Mouse (Mus musculus): ENCODE measurements around the gene Slc26a6. TPM values are rescaled to one million over a fixed set of nuclear protein-coding genes. Genes with fewer than 3 reads are reported as not detected.

The Slc26a6 gene
- polyA plus RNA-seq, 1 experiment from 2014 or later, result 7.8 TPM

- H3K27ac ChIP-seq, result no peak overlapping the region
- no peak overlapping the region for H3K4me3 ChIP-seq
- 57% methylated on average over 17 of the region's 17 CpGs for WGBS
- H3K9me3 ChIP-seq, result no peaks in the 10 kb centered on the region
- peaks cover 6% of the 10 kb centered on the region; the same call in 1 of the 2 replicates for H3K27me3 ChIP-seq
- H3K9ac ChIP-seq, result no peak overlapping the region
- ATAC-seq (ENCODE audit: borderline replicate concordance, extremely low read depth, low FRiP score, low TSS enrichment), result no peak
- no peak overlapping the region for H3K4me2 ChIP-seq
- no peaks in the 10 kb centered on the region for H3K36me3 ChIP-seq
- H3K4me1 ChIP-seq, result peaks cover 3% of the 10 kb centered on the region; the same call in 1 of the 2 replicates
Measured at GRCm38 (mm10) chr9:108848419-108848818, 4.7 kb upstream of the Slc26a6 start.

GRCm38 (mm10) chr9:108853635-108854240 is 655 bp downstream of the Slc26a6 start:
- Histone ChIP-seq H3K4me2 (peak overlapping the region; percentile 86), H3K27me3 (0 out of 2 replicates have a peak, but pooled peaks cover 2% of the 10 kb centered on the region), H3K4me3 (peak overlapping the region; percentile 68), H3K36me3 (no peaks in the 10 kb centered on the region), H3K9ac (peak overlapping the region; percentile 63), H3K4me1 (peaks cover 20% of the 10 kb centered on the region), H3K9me3 (no peaks in the 10 kb centered on the region), H3K27ac (peak overlapping the region; percentile 91)
- peak; percentile 94 for ATAC-seq (ENCODE audit: borderline replicate concordance, extremely low read depth, low FRiP score, low TSS enrichment)
- WGBS, result 3% methylated on average over 25 of the region's 25 CpGs

- no peaks in the 10 kb centered on the region for H3K27me3 ChIP-seq
- peak overlapping the region; percentile 63 for H3K9ac ChIP-seq
- 0% methylated on average over 28 of the region's 28 CpGs for WGBS
- H3K9me3 ChIP-seq, result no peaks in the 10 kb centered on the region
- H3K36me3 ChIP-seq, result no peaks in the 10 kb centered on the region
- peak; percentile 90 for ATAC-seq (ENCODE audit: borderline replicate concordance, extremely low read depth, low FRiP score, low TSS enrichment)
- H3K4me3 ChIP-seq, result peak overlapping the region; percentile 68
- H3K4me1 ChIP-seq, result peaks cover 20% of the 10 kb centered on the region
- H3K4me2 ChIP-seq, result peak overlapping the region; percentile 86
- H3K27ac ChIP-seq, result peak overlapping the region; percentile 91
Measured at GRCm38 (mm10) chr9:108854241-108854696, 1.2 kb downstream of the Slc26a6 start.

GRCm38 (mm10) chr9:108855335-108855734 is 2.3 kb downstream of the Slc26a6 start:
- Histone ChIP-seq H3K9ac (0 out of 2 replicates have a peak overlapping the region, but pooled peaks have one; percentile 63), H3K27me3 (no peaks in the 10 kb centered on the region), H3K4me1 (peaks cover 20% of the 10 kb centered on the region), H3K4me2 (peak overlapping the region; percentile 86), H3K9me3 (no peaks in the 10 kb centered on the region), H3K4me3 (peak overlapping the region; percentile 68; the same call in 1 of the 2 replicates), H3K27ac (peak overlapping the region; percentile 91; the same call in 1 of the 2 replicates), H3K36me3 (no peaks in the 10 kb centered on the region)
- no peak for ATAC-seq (ENCODE audit: borderline replicate concordance, extremely low read depth, low FRiP score, low TSS enrichment)
- WGBS, result 49% methylated on average over 5 of the region's 5 CpGs

GRCm38 (mm10) chr9:108858792-108859527 is 5.9 kb downstream of the Slc26a6 start:
- no peaks in the 10 kb centered on the region for H3K9me3 ChIP-seq
- no peak overlapping the region for H3K4me2 ChIP-seq
- peaks cover 13% of the 10 kb centered on the region for H3K4me1 ChIP-seq
- no peak for ATAC-seq (ENCODE audit: borderline replicate concordance, extremely low read depth, low FRiP score, low TSS enrichment)
- no peak overlapping the region for H3K27ac ChIP-seq
- H3K27me3 ChIP-seq, result no peaks in the 10 kb centered on the region
- WGBS, result 61% methylated on average over 8 of the region's 8 CpGs
- H3K36me3 ChIP-seq, result peaks cover 6% of the 10 kb centered on the region; the same call in 1 of the 2 replicates
- no peak overlapping the region for H3K4me3 ChIP-seq
- no peak overlapping the region for H3K9ac ChIP-seq

GRCm38 (mm10) chr9:108912308-108912707 is 59.2 kb downstream of the Slc26a6 start:
- Histone ChIP-seq H3K4me2 (no peak overlapping the region), H3K27me3 (no peaks in the 10 kb centered on the region), H3K4me3 (no peak overlapping the region), H3K9me3 (no peaks in the 10 kb centered on the region), H3K9ac (no peak overlapping the region), H3K36me3 (no peaks in the 10 kb centered on the region), H3K4me1 (no peaks in the 10 kb centered on the region), H3K27ac (no peak overlapping the region)
- 49% methylated on average over 6 of the region's 6 CpGs for WGBS
- ATAC-seq (ENCODE audit: borderline replicate concordance, extremely low read depth, low FRiP score, low TSS enrichment), result no peak

GRCm38 (mm10) chr9:108913161-108913560 is 60.1 kb downstream of the Slc26a6 start:
- Histone ChIP-seq H3K27ac (no peak overlapping the region), H3K36me3 (no peaks in the 10 kb centered on the region), H3K27me3 (no peaks in the 10 kb centered on the region), H3K4me1 (no peaks in the 10 kb centered on the region), H3K9ac (no peak overlapping the region), H3K4me3 (no peak overlapping the region), H3K4me2 (no peak overlapping the region), H3K9me3 (no peaks in the 10 kb centered on the region)
- 82% methylated on average over 7 of the region's 7 CpGs for WGBS
- ATAC-seq (ENCODE audit: borderline replicate concordance, extremely low read depth, low FRiP score, low TSS enrichment), result no peak

- WGBS, result 56% methylated on average over 10 of the region's 10 CpGs
- Histone ChIP-seq H3K4me3 (no peak overlapping the region), H3K9me3 (no peaks in the 10 kb centered on the region), H3K4me2 (no peak overlapping the region), H3K9ac (no peak overlapping the region), H3K27ac (no peak overlapping the region), H3K36me3 (no peaks in the 10 kb centered on the region), H3K4me1 (no peaks in the 10 kb centered on the region), H3K27me3 (no peaks in the 10 kb centered on the region)
- ATAC-seq (ENCODE audit: borderline replicate concordance, extremely low read depth, low FRiP score, low TSS enrichment), result no peak
Measured at GRCm38 (mm10) chr9:108913621-108914020, 60.5 kb downstream of the Slc26a6 start.

GRCm38 (mm10) chr9:108914491-108914890 is 61.4 kb downstream of the Slc26a6 start, which contains the start of gene Tmem89:
Gene Tmem89 (plus strand): TSS chr9:108914619.
- no peak within 1 kb of the TSS for H3K27ac ChIP-seq
- no peaks in the 10 kb centered on the region for H3K27me3 ChIP-seq
- no peaks in the 10 kb centered on the region for H3K36me3 ChIP-seq
- no peaks in the 10 kb centered on the region for H3K4me1 ChIP-seq
- no peaks in the 10 kb centered on the region for H3K9me3 ChIP-seq
- H3K4me3 ChIP-seq, result no peak within 1 kb of the TSS
- WGBS, result 63% methylated on average over 6 of the region's 6 CpGs
- no peak within 1 kb of the TSS for H3K4me2 ChIP-seq
- H3K9ac ChIP-seq, result no peak within 1 kb of the TSS
- no peak for ATAC-seq (ENCODE audit: borderline replicate concordance, extremely low read depth, low FRiP score, low TSS enrichment)

GRCm38 (mm10) chr9:108925897-108926296 is 72.8 kb downstream of the Slc26a6 start:
- Histone ChIP-seq H3K27ac (no peak overlapping the region), H3K4me1 (no peaks in the 10 kb centered on the region), H3K36me3 (no peaks in the 10 kb centered on the region), H3K27me3 (peaks cover 3% of the 10 kb centered on the region; the same call in 1 of the 2 replicates), H3K4me2 (no peak overlapping the region), H3K4me3 (no peak overlapping the region), H3K9me3 (no peaks in the 10 kb centered on the region), H3K9ac (no peak overlapping the region)
- 54% methylated on average over 8 of the region's 8 CpGs for WGBS
- ATAC-seq (ENCODE audit: borderline replicate concordance, extremely low read depth, low FRiP score, low TSS enrichment), result no peak

- Histone ChIP-seq H3K36me3 (no peaks in the 10 kb centered on the region), H3K4me3 (no peak overlapping the region), H3K9me3 (no peaks in the 10 kb centered on the region), H3K27ac (no peak overlapping the region), H3K27me3 (peaks cover 3% of the 10 kb centered on the region; the same call in 1 of the 2 replicates), H3K9ac (no peak overlapping the region), H3K4me2 (no peak overlapping the region), H3K4me1 (no peaks in the 10 kb centered on the region)
- WGBS, result 81% methylated on average over 3 of the region's 3 CpGs
- ATAC-seq (ENCODE audit: borderline replicate concordance, extremely low read depth, low FRiP score, low TSS enrichment), result no peak
Measured at GRCm38 (mm10) chr9:108928424-108928823, 75.3 kb downstream of the Slc26a6 start.

- 0 out of 2 replicates have a peak, but pooled peaks have one; percentile 15 for ATAC-seq (ENCODE audit: borderline replicate concordance, extremely low read depth, low FRiP score, low TSS enrichment)
- Histone ChIP-seq H3K4me3 (no peak overlapping the region), H3K9me3 (no peaks in the 10 kb centered on the region), H3K27ac (no peak overlapping the region), H3K4me2 (0 out of 2 replicates have a peak overlapping the region, but pooled peaks have one; percentile 9), H3K4me1 (peaks cover 5% of the 10 kb centered on the region), H3K9ac (no peak overlapping the region), H3K36me3 (peaks cover 31% of the 10 kb centered on the region), H3K27me3 (no peaks in the 10 kb centered on the region)
- 4% methylated on average over 3 of the region's 3 CpGs for WGBS
Measured at GRCm38 (mm10) chr9:108935991-108936390, 82.9 kb downstream of the Slc26a6 start.

Data from lung, embryonic 15.5 days (tissue).